Mouse (Mus musculus) heart, adult 2 months (tissue): Measurements from ENCODE around the gene Calr4. TPM values are rescaled to one million over a fixed set of nuclear protein-coding genes. Genes with fewer than 3 reads are reported as not detected.

Experiments used
- DNase-seq, 2 experiments: peaks; one replicate each; pipeline ENCODE4 v3.0.0; 2021
- H3K27ac ChIP-seq: fragments of 200-600 bp; 2 replicates; pipeline ENCODE4 v1.8.1; 2022
- H3K27me3 ChIP-seq: fragments of 200-500 bp; 2 replicates; pipeline ENCODE4 v1.6.1; 2012; ENCODE audit warnings: mild to moderate bottlenecking, low read length, inconsistent platforms, mixed read lengths; ENCODE audit not compliant: control insufficient read depth, insufficient read depth
- H3K36me3 ChIP-seq: fragments of 200-500 bp; 2 replicates; pipeline ENCODE4 v1.6.1; 2012; ENCODE audit warnings: low read length, inconsistent platforms; ENCODE audit not compliant: control insufficient read depth, insufficient read depth
- H3K4me1 ChIP-seq: fragments of 200-500 bp; 2 replicates; pipeline ENCODE4 v1.6.1; 2011; ENCODE audit warnings: low read length; ENCODE audit not compliant: control insufficient read depth, insufficient read depth
- H3K4me3 ChIP-seq: fragments of 200-600 bp; 2 replicates; pipeline ENCODE4 v1.8.1; 2022
- H3K79me2 ChIP-seq: fragments of 200-500 bp; replicated peaks from 2 replicates; pipeline ENCODE4 v1.6.1; 2012; ENCODE audit warnings: mild to moderate bottlenecking, inconsistent platforms, low read length, moderate library complexity, mixed read lengths; ENCODE audit not compliant: control insufficient read depth, insufficient read depth
- H3K9ac ChIP-seq: fragments of 200-500 bp; 2 replicates; pipeline ENCODE4 v1.6.1; 2012; ENCODE audit warnings: low read depth, mild to moderate bottlenecking, control low read depth, inconsistent platforms, low read length, mixed read lengths
- CTCF ChIP-seq: fragments of 200-600 bp; IDR thresholded peaks from 2 replicates; pipeline ENCODE4 v1.8.1; 2022; ENCODE audit warnings: antibody characterized with exemption, mild to moderate bottlenecking, moderate library complexity
- EP300 ChIP-seq: fragments of 200-500 bp; IDR thresholded peaks from 2 replicates; pipeline ENCODE4 v1.6.1; 2011; ENCODE audit warnings: low read depth, low read length, control low read depth; ENCODE audit not compliant: insufficient read depth
- POLR2A ChIP-seq: fragments of 200-500 bp; IDR thresholded peaks from 2 replicates; pipeline ENCODE4 v1.6.1; 2011; ENCODE audit warnings: mild to moderate bottlenecking, low read depth, low read length, control low read depth; ENCODE audit not compliant: insufficient read depth
- WGBS: fragments of 180-500 bp; shearing (Covaris S2); methylation state at CpG from one replicate; pipeline ENCODE4 v1.1.7; 2018; 5-methylcytosine and 5-hydroxymethylcytosine counted together
- intact Hi-C: fragments of 180-260 bp; cut with DNase I; formaldehyde crosslinking; loops from one replicate; pipeline ENCODE4 v1.15.1; 2025
- polyA plus RNA-seq: library from polyadenylated mRNA; depleted of rRNA; stranded (reverse); fragments of >200 nt; gene quantifications from 2 replicates; pipeline ENCODE4 v1.2.3, GENCODE M21; 2012
- total RNA-seq, 2 experiments: library from RNA; stranded (reverse); gene quantifications; 2 replicates each; pipeline ENCODE4 v1.2.3; 2021

Calr4 gene
- total and polyA plus RNA-seq, 3 experiments = not detected

DNA sequence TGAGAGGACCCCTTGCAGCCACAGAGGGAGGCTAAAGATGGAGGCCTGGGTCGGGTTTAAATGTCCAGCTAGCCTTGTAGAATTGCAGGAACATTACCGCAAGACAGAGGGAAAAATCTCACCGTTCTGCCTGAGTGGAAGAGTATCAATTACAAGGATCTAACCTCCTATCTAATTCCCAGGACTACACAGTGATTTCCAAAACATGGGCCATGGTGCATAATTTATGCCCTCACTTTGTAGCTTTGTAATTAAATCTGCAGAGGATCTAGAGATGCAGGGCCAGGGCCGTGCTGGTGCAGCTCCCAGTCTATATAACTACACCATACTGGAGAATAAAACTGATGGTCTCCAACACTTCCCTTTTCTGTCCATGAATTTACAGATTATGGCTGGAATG is 23.4 kb upstream of the Calr4 start:
- Histone ChIP-seq H3K79me2 (no peaks in the 10 kb centered on the region), H3K27ac (peak overlapping the region; percentile 40), H3K36me3 (no peaks in the 10 kb centered on the region), H3K4me3 (no peak overlapping the region), H3K9ac (no peak overlapping the region), H3K4me1 (peaks cover 6% of the 10 kb centered on the region; the same call in 1 of the 2 replicates), H3K27me3 (no peaks in the 10 kb centered on the region)
- TF ChIP-seq CTCF (no peak), EP300 (no peak), POLR2A (no peak)
- 82% methylated on average over 4 of the region's 4 CpGs for WGBS
- no peak for DNase-seq
- intact Hi-C loops = no loop called here

- WGBS = 81% methylated on average over 3 of the region's 3 CpGs
- TF ChIP-seq CTCF (no peak), EP300 (no peak), POLR2A (no peak)
- Histone ChIP-seq H3K4me1 (peaks cover 6% of the 10 kb centered on the region; the same call in 1 of the 2 replicates), H3K27me3 (no peaks in the 10 kb centered on the region), H3K36me3 (no peaks in the 10 kb centered on the region), H3K79me2 (no peaks in the 10 kb centered on the region), H3K9ac (no peak overlapping the region), H3K4me3 (no peak overlapping the region), H3K27ac (no peak overlapping the region)
- intact Hi-C loops = no loop called here
- no peak for DNase-seq
Observed at GRCm38 (mm10) chr4:109213986-109214385, 20.3 kb upstream of the Calr4 start.

- TF ChIP-seq CTCF = no peak
- TF ChIP-seq POLR2A = no peak
- TF ChIP-seq EP300 = no peak
- no peaks in the 10 kb centered on the region for H3K79me2 ChIP-seq
- no peaks in the 10 kb centered on the region for H3K36me3 ChIP-seq
- no peak for DNase-seq
- H3K4me3 ChIP-seq = no peak overlapping the region
- H3K4me1 ChIP-seq = no peaks in the 10 kb centered on the region
- no peaks in the 10 kb centered on the region for H3K27me3 ChIP-seq
- intact Hi-C loops = no loop called here
- H3K27ac ChIP-seq = no peak overlapping the region
- no peak overlapping the region for H3K9ac ChIP-seq
- 76% methylated on average over 7 of the region's 7 CpGs for WGBS
Observed at GRCm38 (mm10) chr4:109218008-109218407, 16.3 kb upstream of the Calr4 start.

GRCm38 (mm10) chr4:109220441-109220940 is 13.8 kb upstream of the Calr4 start:
- WGBS = 72% methylated on average over 14 of the region's 14 CpGs
- DNase-seq = no peak
- TF ChIP-seq POLR2A (no peak), CTCF (no peak), EP300 (no peak)
- intact Hi-C loops = no loop called here
- no peak overlapping the region for H3K27ac ChIP-seq
- H3K36me3 ChIP-seq = no peaks in the 10 kb centered on the region
- H3K27me3 ChIP-seq = no peaks in the 10 kb centered on the region
- no peak overlapping the region for H3K4me3 ChIP-seq
- no peaks in the 10 kb centered on the region for H3K79me2 ChIP-seq
- H3K4me1 ChIP-seq = no peaks in the 10 kb centered on the region; the same call in 1 of the 2 replicates
- H3K9ac ChIP-seq = no peak overlapping the region

GRCm38 (mm10) chr4:109222001-109222400 is 12.3 kb upstream of the Calr4 start:
- no peaks in the 10 kb centered on the region for H3K79me2 ChIP-seq
- H3K4me3 ChIP-seq = no peak overlapping the region
- intact Hi-C loops = no loop called here
- TF ChIP-seq CTCF (no peak), POLR2A (no peak), EP300 (no peak)
- H3K27ac ChIP-seq = no peak overlapping the region
- no peaks in the 10 kb centered on the region for H3K36me3 ChIP-seq
- no peaks in the 10 kb centered on the region for H3K27me3 ChIP-seq
- no peak for DNase-seq
- 54% methylated on average over 3 of the region's 3 CpGs for WGBS
- no peak overlapping the region for H3K9ac ChIP-seq
- H3K4me1 ChIP-seq = peaks cover 2% of the 10 kb centered on the region; the same call in 1 of the 2 replicates

- H3K9ac ChIP-seq = no peak overlapping the region
- H3K79me2 ChIP-seq = no peaks in the 10 kb centered on the region
- WGBS = 47% methylated on average over 13 of the region's 13 CpGs
- H3K4me3 ChIP-seq = no peak overlapping the region
- no peak for TF ChIP-seq CTCF
- peak; percentile 71 for TF ChIP-seq EP300
- H3K27me3 ChIP-seq = no peaks in the 10 kb centered on the region
- peak overlapping the region; percentile 13 for H3K27ac ChIP-seq
- intact Hi-C loops = no loop called here
- no peaks in the 10 kb centered on the region for H3K36me3 ChIP-seq
- peaks cover 2% of the 10 kb centered on the region; the same call in 1 of the 2 replicates for H3K4me1 ChIP-seq
- DNase-seq = peak; percentile 84 to 89
Observed at GRCm38 (mm10) chr4:109224762-109225552, 9.3 kb upstream of the Calr4 start.
